Mouse (Mus musculus): ENCODE data around the gene Rock2. TPM values are rescaled to one million over a fixed set of nuclear protein-coding genes. Genes with fewer than 3 reads are reported as not detected.

Rock2 gene
- polyA plus RNA-seq, 1 experiment from 2014 or later, result 13.5 TPM

DNA sequence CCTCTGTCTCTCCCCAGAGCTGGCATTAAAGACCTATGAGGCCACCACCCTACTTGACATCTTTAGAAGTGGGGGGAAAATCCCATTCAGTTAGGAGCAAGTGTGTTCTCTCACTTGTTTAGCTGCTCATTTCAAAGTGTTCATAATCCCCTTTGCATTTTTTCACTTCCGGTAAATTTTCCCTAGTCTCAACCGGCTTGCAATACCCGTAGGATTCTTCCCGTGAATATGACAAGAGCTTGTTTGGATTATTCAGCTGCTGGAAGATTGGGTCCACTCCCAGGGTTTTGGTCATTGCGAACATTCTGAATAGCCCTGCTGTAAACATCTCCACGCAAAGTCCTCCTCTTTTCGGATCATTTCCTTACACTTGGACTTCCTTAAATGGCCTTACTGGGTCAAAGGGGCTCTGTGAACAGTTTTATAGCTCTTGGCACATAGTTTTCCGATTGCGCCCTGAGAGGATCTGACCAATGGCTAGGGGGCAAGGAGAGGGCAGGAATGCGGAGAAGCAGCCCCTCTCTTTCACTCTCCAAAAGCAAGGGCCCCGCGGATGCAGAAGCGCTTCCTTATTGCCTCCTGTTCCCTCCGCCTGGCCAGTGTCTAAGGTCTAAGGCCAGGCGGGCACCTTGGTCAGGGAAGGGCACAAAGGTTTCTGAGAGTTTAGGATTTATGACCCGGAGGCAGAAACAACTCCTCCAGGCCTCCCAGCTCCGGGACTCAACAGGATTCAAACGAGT is 869 bp upstream of the Rock2 start:
- Histone ChIP-seq H3K9ac (peak overlapping the region; percentile 85), H3K27me3 (no peaks in the 10 kb centered on the region), H3K4me2 (peak overlapping the region; percentile 71), H3K4me3 (peak overlapping the region; percentile 88), H3K36me3 (ENCODE audit: poor library complexity, severe bottlenecking) (no peaks in the 10 kb centered on the region), H3K9me3 (replicated peaks) (no peaks in the 10 kb centered on the region), H3K4me1 (peaks cover 31% of the 10 kb centered on the region), H3K27ac (peak overlapping the region; percentile 93)
- no peak; the same call in 1 of the 2 replicates for ATAC-seq
- WGBS, result 6% methylated on average over 18 of the region's 18 CpGs

DNA sequence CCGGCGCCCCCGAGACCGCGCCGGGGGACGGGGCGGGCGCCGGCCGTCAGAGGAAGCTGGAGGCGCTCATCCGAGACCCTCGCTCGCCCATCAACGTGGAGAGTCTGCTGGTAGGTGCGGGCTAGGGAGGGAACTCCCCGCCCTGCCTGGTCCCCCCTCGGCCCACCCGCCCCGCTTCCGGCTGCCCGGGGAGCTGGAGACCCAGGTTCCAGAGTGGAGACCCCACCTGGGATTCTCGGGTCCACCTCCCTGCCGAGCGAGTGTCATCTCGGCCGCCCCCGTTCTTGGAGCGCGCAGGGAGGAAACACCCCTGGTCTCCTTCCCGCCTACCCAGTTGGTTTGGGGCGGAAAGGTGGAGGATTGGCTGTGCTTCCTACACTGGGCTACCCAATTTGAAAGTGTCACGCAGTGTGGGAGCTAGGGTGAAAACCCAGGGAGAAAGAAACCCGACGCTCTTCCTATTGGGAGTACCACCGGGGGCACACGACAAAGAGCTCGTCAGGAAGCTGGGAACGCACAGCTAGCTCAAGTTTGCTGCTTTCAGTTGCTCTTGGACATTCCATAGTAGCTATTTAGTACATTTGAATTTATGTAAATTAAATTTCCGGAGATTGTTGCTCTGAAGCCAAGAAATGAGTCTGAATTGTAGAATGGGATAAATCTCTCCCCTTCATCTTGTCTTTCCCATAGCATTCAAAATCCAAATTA is 680 bp downstream of the Rock2 start:
- H3K27ac ChIP-seq, result peak overlapping the region; percentile 93
- H3K27me3 ChIP-seq, result no peaks in the 10 kb centered on the region
- WGBS, result under 1% methylated on average over 40 of the region's 41 CpGs
- H3K9me3 ChIP-seq (replicated peaks), result no peaks in the 10 kb centered on the region
- H3K4me3 ChIP-seq, result peak overlapping the region; percentile 88
- peak overlapping the region; percentile 72 for H3K4me2 ChIP-seq
- no peaks in the 10 kb centered on the region for H3K36me3 ChIP-seq (ENCODE audit: poor library complexity, severe bottlenecking)
- H3K9ac ChIP-seq, result peak overlapping the region; percentile 85
- ATAC-seq, result peak; percentile 64
- peaks cover 33% of the 10 kb centered on the region for H3K4me1 ChIP-seq

DNA sequence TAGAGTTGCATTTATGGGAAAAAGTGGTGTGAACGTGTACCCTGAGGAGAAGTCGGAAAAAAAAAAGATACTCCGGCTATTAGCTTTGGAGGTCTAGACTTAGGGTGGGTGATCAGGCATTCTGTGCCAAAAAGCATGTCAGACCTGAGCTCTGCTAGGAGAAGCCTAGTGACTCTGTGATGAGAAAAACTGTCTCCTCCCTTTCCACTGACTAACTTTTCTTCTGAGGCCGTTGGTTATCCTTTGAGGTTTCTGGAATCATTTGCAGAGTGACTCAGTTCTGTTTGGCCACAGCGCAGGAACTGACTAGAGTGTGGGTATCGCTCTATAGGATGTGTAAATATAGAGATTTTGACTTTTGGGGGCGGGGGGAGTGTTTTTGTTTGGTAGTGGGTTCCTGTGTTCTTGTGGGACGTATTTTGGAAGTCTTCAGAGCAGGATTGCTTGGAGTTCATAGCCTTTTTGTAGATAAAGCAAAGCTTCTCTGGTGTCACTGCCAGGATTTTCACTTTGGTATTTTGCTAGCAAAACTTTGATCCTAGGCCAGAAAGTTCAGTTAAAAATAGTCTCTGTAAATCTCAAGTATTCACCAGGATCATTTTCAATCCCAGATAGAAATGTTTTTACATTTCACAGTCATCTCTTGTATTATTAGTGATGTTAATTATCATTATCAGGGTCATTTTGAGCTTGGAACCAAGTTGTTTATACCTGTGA is 1.5 kb downstream of the Rock2 start:
- peak overlapping the region; percentile 88 for H3K4me3 ChIP-seq
- peaks cover 37% of the 10 kb centered on the region for H3K4me1 ChIP-seq
- WGBS, result 21% methylated on average over 8 of the region's 8 CpGs
- ATAC-seq, result no peak
- peak overlapping the region; percentile 72 for H3K4me2 ChIP-seq
- no peak overlapping the region for H3K27ac ChIP-seq
- H3K27me3 ChIP-seq, result no peaks in the 10 kb centered on the region
- no peaks in the 10 kb centered on the region for H3K36me3 ChIP-seq (ENCODE audit: poor library complexity, severe bottlenecking)
- peak overlapping the region; percentile 85 for H3K9ac ChIP-seq
- H3K9me3 ChIP-seq (replicated peaks), result no peaks in the 10 kb centered on the region

DNA sequence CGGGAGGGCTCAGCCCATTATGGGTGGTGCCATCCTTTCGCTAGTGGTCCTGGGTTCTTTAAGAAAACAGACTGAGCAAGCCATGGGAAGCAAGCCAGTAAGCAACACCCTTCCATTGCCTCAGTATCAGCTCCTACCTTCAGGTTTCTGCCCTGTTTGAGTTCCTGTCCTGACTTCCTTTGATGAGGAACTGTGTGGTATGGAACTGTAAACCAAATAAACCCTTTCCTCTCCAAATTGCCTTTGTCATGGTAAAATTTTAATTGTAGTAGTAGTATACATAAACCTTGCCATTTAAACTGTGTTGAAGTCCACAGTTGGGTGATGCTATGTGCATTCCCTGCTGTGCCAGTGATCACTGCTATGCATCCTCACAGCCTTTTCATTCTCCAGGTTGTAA is 2.5 kb downstream of the Rock2 start:
- Histone ChIP-seq H3K4me3 (no peak overlapping the region), H3K9me3 (replicated peaks) (no peaks in the 10 kb centered on the region), H3K36me3 (ENCODE audit: poor library complexity, severe bottlenecking) (no peaks in the 10 kb centered on the region), H3K4me1 (peaks cover 37% of the 10 kb centered on the region), H3K9ac (no peak overlapping the region), H3K27me3 (no peaks in the 10 kb centered on the region), H3K27ac (no peak overlapping the region), H3K4me2 (peak overlapping the region; percentile 72)
- no peak for ATAC-seq
- 71% methylated on average over 2 of the region's 2 CpGs for WGBS

DNA sequence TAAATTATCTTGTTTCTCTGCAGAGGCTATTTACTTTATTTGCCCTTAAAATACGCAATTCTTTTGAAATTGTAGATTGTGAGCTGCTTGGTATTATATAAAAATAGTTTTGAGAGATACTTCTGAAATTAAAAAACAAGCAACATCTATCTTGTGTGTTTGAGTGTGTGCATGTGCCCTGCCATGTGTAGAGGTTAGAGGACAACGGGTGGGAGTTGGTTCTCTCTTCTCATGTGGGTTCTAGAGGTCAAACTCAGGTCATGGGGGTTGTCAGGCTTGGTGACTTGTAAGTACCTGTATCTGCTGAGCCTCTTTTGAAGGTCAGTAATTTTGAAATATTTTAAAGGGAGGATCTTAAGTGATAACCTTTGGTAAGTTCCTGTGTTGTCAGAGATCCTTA is 3.5 kb downstream of the Rock2 start:
- Histone ChIP-seq H3K9ac (no peak overlapping the region), H3K4me2 (no peak overlapping the region), H3K36me3 (ENCODE audit: poor library complexity, severe bottlenecking) (no peaks in the 10 kb centered on the region), H3K27ac (no peak overlapping the region), H3K4me3 (no peak overlapping the region), H3K4me1 (peaks cover 37% of the 10 kb centered on the region), H3K27me3 (no peaks in the 10 kb centered on the region), H3K9me3 (replicated peaks) (no peaks in the 10 kb centered on the region)
- WGBS, result 79% methylated on average over 2 of the region's 2 CpGs
- ATAC-seq, result no peak

DNA sequence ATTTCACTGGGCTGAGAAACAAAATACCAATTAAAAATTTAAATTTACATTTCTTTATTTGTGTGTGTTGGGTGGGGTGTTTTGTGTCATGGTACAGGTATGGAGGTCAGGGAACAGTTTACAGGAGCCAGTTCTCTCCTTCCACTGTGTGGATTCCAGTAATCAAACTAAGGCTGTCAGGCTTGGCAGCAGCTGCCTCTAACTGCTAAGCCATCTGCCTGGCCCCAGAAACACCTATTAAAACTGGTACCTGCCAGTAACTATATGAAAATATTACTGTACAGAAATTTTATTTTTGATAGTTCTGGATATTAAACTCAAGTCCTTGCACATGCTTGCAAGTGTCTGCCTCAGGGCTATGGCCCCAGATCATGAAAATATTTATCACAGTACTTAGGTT is 4.1 kb downstream of the Rock2 start:
- ATAC-seq, result no peak
- no peaks in the 10 kb centered on the region for H3K36me3 ChIP-seq (ENCODE audit: poor library complexity, severe bottlenecking)
- H3K27ac ChIP-seq, result no peak overlapping the region
- no peak overlapping the region for H3K9ac ChIP-seq
- no peak overlapping the region for H3K4me3 ChIP-seq
- H3K27me3 ChIP-seq, result no peaks in the 10 kb centered on the region
- H3K9me3 ChIP-seq (replicated peaks), result no peaks in the 10 kb centered on the region
- H3K4me2 ChIP-seq, result no peak overlapping the region
- H3K4me1 ChIP-seq, result peaks cover 33% of the 10 kb centered on the region

DNA sequence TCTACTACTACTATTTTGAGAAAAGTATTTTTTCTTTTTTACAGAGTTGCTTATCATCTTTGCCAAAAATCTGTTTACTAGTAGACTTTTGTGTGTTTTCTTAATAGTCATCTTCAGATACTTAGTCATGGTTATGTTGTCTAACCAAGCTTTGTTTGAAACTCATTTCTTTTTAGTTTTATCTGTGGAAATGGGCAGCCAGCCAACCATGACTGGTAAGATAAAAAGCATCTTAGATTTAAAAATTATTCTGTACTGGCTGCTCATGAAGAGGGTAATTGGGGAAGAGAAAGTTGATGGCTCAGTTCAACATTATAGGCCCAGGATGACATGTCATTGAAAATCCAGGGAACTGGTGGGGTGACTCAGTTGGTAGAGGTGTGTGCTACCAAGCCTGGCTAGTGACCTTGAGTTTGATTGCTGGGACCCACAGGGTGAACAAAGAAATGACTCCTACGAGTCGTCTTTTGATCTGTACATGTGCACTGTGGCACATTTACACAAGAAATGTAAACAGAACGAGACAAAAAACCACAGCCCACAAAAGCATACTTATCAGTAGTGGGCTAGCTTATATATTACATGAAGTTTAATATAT is 6.0 kb downstream of the Rock2 start:
- Histone ChIP-seq H3K36me3 (ENCODE audit: poor library complexity, severe bottlenecking) (no peaks in the 10 kb centered on the region), H3K4me3 (no peak overlapping the region), H3K27ac (no peak overlapping the region), H3K4me2 (no peak overlapping the region), H3K4me1 (peaks cover 29% of the 10 kb centered on the region), H3K9ac (no peak overlapping the region), H3K27me3 (no peaks in the 10 kb centered on the region), H3K9me3 (replicated peaks) (no peaks in the 10 kb centered on the region)
- WGBS, result 72% methylated on average over 3 of the region's 3 CpGs
- no peak for ATAC-seq

DNA sequence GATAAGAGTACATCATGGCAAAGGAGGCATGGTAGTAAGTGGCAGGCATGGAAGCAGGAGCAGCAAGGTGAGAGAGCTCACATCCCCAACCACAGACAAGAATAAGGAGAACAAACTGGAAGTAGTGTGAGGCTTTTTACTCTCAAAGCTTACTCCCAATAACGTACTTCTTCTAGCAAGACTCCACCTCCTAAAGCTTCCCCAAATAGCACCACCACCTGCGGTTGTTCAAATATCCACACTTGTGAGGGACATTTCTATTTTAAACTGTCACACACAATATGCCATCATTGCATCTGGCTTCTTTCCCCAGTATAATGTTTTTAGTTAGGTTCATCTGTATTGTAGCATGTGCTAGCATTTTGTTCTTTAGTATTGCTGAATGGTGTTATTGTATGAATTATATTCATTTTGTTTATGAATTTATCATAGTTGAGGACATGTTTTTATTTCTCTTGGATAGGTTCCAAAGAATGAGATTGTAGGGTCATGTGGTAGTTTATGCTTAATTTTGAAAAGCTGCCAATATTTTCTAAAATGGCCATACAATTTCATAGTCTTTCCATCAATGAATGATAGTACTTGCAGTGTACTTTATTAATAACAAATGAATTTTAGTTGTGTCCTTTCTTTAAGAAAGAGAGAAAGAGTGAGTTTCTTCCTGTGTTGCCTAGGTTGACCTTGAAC is 9.4 kb downstream of the Rock2 start:
- WGBS, result 95% methylated on average over 2 of the region's 2 CpGs
- Histone ChIP-seq H3K4me1 (peaks cover 5% of the 10 kb centered on the region; the same call in 1 of the 2 replicates), H3K36me3 (ENCODE audit: poor library complexity, severe bottlenecking) (no peaks in the 10 kb centered on the region), H3K9me3 (replicated peaks) (no peaks in the 10 kb centered on the region), H3K9ac (no peak overlapping the region), H3K27me3 (no peaks in the 10 kb centered on the region), H3K27ac (no peak overlapping the region), H3K4me2 (no peak overlapping the region), H3K4me3 (no peak overlapping the region)
- no peak for ATAC-seq

DNA sequence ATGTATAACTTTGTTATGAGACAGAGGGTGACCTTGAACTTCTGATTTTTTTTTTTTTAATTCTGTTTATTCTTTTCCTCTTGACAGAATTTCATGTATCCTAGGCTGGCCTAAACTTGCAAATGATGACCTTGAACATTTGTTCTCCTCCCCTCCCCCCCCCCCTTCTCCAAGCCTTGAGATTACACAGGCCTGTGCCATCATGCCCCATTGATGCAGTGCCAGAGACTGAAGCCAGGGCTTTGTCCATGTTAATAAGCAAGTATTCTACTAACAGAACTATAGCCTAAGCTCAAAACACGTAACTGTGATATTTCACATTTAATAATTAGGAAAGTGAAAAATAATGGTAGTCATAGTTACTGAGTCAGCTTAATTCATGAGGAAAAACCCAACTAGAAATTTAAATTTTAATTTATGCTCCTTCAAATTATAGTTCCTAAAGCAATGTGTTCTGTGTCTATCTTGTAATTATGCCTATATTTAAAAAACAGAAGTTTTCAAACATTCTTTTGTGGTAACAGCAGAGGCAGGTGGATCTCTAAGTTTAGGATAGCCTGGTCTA is 12.7 kb downstream of the Rock2 start:
- 93% methylated on average over 1 of the region's 1 CpGs for WGBS
- no peak for ATAC-seq
- H3K36me3 ChIP-seq (ENCODE audit: poor library complexity, severe bottlenecking), result no peaks in the 10 kb centered on the region
- H3K9me3 ChIP-seq (replicated peaks), result no peaks in the 10 kb centered on the region
- no peaks in the 10 kb centered on the region for H3K27me3 ChIP-seq
- H3K9ac ChIP-seq, result no peak overlapping the region
- H3K4me2 ChIP-seq, result no peak overlapping the region
- no peak overlapping the region for H3K27ac ChIP-seq
- no peak overlapping the region for H3K4me3 ChIP-seq
- H3K4me1 ChIP-seq, result no peaks in the 10 kb centered on the region

DNA sequence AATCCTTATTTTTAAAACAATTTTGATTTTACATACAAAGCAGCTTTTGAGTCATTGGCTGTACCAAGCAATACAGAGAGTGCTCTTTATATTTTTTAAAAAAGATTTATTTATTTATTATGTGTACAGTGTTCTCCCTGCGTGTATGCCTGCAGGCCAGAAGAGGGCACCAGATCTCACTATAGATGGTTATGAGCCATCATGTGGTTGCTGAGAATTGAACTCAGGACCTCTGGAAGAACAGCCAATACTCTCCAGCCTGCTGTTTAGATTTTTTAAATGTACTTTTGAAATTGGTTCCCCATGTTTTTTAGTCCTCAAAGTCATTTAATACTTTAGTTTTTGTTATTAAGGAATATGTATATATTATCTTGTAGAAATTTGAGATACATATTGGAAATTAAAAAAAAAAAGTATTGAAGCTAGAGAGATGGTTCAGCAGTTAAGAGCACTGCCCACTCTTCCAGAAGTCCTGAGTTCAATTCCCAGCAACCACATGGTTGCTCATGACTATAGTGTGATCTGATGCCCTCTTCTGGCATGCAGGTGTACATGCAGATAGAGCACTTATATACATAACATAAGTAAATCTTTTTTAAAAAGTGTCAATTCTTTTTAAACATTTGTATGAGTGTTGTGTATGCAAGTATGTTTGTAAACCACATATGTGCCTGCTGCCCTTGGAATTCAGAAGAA is 13.4 kb downstream of the Rock2 start:
- Histone ChIP-seq H3K4me3 (no peak overlapping the region), H3K27ac (no peak overlapping the region), H3K9ac (no peak overlapping the region), H3K4me1 (no peaks in the 10 kb centered on the region), H3K9me3 (replicated peaks) (no peaks in the 10 kb centered on the region), H3K27me3 (no peaks in the 10 kb centered on the region), H3K4me2 (no peak overlapping the region), H3K36me3 (ENCODE audit: poor library complexity, severe bottlenecking) (no peaks in the 10 kb centered on the region)
- ATAC-seq, result no peak
- 95% methylated on average over 1 of the region's 1 CpGs for WGBS

DNA sequence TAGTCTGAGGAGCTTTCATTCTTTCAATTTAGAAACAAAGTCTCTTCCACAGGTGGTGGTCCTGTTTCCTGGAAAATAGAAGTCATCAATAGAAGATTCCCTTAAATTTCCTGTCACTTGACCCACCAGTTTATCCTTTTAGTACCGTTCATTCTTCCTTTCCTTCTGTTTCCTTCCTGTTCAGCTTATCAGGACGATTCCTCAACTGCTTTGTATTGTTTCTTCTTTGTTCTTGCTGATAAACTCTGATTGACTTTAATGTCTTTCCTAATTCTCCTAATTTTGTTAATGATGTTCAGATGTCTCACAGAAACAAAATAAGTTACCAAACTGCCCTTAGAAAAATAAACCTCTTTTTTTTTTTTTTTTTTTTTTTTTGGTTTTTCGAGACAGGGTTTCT is 16.8 kb downstream of the Rock2 start:
- 53% methylated on average over 2 of the region's 3 CpGs for WGBS
- Histone ChIP-seq H3K4me1 (no peaks in the 10 kb centered on the region), H3K27ac (no peak overlapping the region), H3K27me3 (no peaks in the 10 kb centered on the region), H3K9me3 (replicated peaks) (no peaks in the 10 kb centered on the region), H3K4me2 (no peak overlapping the region), H3K4me3 (no peak overlapping the region), H3K36me3 (ENCODE audit: poor library complexity, severe bottlenecking) (no peaks in the 10 kb centered on the region), H3K9ac (no peak overlapping the region)
- no peak for ATAC-seq

Data from forebrain, embryonic 13.5 days (tissue).